Comparison of ENCODE assay signal across 8 mouse cellular contexts in the genomic region with DNA sequence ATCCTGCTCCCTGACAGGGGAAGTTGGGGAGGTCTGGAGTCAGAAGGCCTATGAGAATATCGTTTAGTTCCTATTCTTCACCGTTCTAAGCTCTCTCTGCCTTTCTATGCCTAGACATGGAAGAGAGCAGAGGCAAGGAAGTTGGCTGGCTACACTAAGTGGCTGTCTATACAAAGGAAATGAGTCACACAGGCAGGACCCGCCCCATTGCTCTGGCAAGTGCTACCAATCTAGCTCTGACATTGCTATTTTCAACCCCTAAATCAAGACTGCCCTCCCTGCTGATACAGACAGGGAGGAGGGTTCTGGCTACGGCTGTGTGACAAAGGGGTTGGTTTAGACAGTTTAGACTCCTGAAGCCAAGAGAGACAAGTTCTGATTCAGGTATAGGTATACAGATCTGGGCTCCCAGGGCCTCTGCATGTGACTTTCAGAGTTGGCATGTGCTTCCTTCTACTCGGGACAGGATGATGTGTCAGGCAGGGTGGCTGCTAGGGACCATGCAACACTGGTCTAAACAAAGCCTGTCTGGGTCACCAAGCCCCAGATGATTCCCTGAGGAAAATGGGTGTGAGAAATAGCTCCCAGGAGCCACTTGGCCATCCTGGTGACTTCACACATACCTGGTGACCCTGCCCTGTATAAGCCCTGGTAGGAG. TPM values are rescaled to one million over a fixed set of nuclear protein-coding genes. Genes with fewer than 3 reads are reported as not detected.
DNase-seq lines count a peak whose midpoint lies in the region; ATAC-seq lines count a peak whose summit lies in the region.

No protein-coding gene starts in this region.

- H3K27me3 ChIP-seq in hindbrain, embryonic 14.5 days (ENCODE audit: control insufficient read depth, insufficient read depth, low read length), result no peaks in the 10 kb centered on the region

- no peak overlapping the region for H3K9ac ChIP-seq in hindbrain, embryonic 14.5 days

- H3K4me2 ChIP-seq in hindbrain, embryonic 14.5 days (replicated peaks), result no peak overlapping the region

- no peaks in the 10 kb centered on the region for H3K9me3 ChIP-seq in hindbrain, embryonic 14.5 days (ENCODE audit: control insufficient read depth, low read length)

- H3K36me3 ChIP-seq in hindbrain, embryonic 14.5 days (replicated peaks; ENCODE audit: control insufficient read depth, insufficient read depth), result peaks cover 41% of the 10 kb centered on the region

- H3K4me1 ChIP-seq in hindbrain, embryonic 14.5 days (replicated peaks; ENCODE audit: control insufficient read depth, insufficient read depth, low read length), result no peaks in the 10 kb centered on the region

- no peak for ATAC-seq in hindbrain, embryonic 14.5 days (ENCODE audit: low FRiP score)

- 76% methylated on average over 5 of the region's 5 CpGs for WGBS in hindbrain, embryonic 14.5 days

- DNase-seq in layer of hippocampus, adult 9-11 months, result peak; percentile 57
- DNase-seq in layer of hippocampus, postnatal 36 days, result no peak
- peak; percentile 80 for DNase-seq in adipocyte (ENCODE audit: low spot score)
- DNase-seq in heart, adult 9 months (ENCODE audit: low spot score in 2 of 2), result peak; percentile 90 to 93
- DNase-seq in kidney, postnatal 10 days, result peak; percentile 74
- DNase-seq in monocyte, adult 2 months (ENCODE audit: low read depth in 1 of 2, low spot score in 2 of 2), result peak; percentile 59 to 60
- no peak for DNase-seq in hindbrain, embryonic 14.5 days (ENCODE audit: low spot score)
- no peak for DNase-seq in spleen, postnatal 14 days (ENCODE audit: low spot score in 2 of 2)

- H3K27ac ChIP-seq in hindbrain, embryonic 14.5 days, result no peak overlapping the region

- no peak overlapping the region for H3K4me3 ChIP-seq in hindbrain, embryonic 14.5 days (replicated peaks; ENCODE audit: low read length)

RNA-seq across cellular contexts. Expression of gene Arhgap27, which starts 18.6 kb away (rescaled TPM):
- 1 to 10 TPM; 7.9 to 9.6 TPM for total RNA-seq in layer of hippocampus, postnatal 36 days (2021)
- polyA plus RNA-seq in hindbrain, embryonic 14.5 days (2014; fragmentation: Nextera tagmentation; extraction: Ambion mirVana), result 3.9 and 5.4 TPM in 2 replicates

RNA-seq across cellular contexts. Expression of gene Plekhm1, which starts 30.4 kb away (rescaled TPM):
- 10 to 100 TPM; 18.8 to 20.6 TPM for total RNA-seq in layer of hippocampus, postnatal 36 days (2021)
- 9.2 and 10.3 TPM in 2 replicates for polyA plus RNA-seq in hindbrain, embryonic 14.5 days (2014; fragmentation: Nextera tagmentation; extraction: Ambion mirVana)

Comparison
In these comparisons a context has a peak if more than half of its experiments do, and no peak if none do; other contexts are left out.
1. DNase-seq: peak in layer of hippocampus, adult 9-11 months (single experiment), adipocyte (single experiment), heart, adult 9 months (2 of 2), kidney, postnatal 10 days (single experiment) and monocyte, adult 2 months (2 of 2); none in layer of hippocampus, postnatal 36 days (0 of 2), hindbrain, embryonic 14.5 days (single experiment) and spleen, postnatal 14 days (0 of 2).